Mouse (Mus musculus): Measurements from ENCODE around the gene Gne.

DNA sequence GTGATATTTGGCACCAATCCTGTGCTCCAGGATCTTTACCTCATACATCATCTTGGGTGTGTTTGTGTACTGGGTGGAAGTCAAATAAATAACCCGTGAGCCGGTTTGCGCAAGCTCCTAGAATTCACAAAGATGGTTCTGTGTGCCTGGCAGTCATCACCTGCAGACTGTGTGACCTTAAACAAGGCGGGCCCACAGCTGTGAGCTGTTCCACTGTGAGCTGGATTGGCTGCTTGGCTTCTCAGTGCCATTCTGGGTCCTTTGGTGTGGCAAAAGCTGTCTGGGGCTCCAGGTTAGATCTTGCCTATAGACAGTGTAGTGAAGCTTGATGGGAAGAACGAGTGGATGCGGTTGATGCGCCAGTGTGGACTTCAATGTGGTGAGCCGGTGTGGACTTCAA lies 19.6 kb upstream of the Gne start:
- TF ChIP-seq POLR2A (IDR thresholded peaks at IDR 0.05; ENCODE audit: insufficient read depth, low read depth, low read length) (no peak), CTCF (IDR thresholded peaks at IDR 0.05; ENCODE audit: insufficient read depth, low read depth, low read length) (no peak)

Measured in olfactory bulb, adult 2 months (tissue).